Mouse (Mus musculus) layer of hippocampus, adult 9-11 months (tissue): ENCODE results near the gene Dram1.

Source experiments
- DNase-seq: peaks from one replicate; pipeline ENCODE4 v3.0.0; 2022

Gene Dram1

DNA sequence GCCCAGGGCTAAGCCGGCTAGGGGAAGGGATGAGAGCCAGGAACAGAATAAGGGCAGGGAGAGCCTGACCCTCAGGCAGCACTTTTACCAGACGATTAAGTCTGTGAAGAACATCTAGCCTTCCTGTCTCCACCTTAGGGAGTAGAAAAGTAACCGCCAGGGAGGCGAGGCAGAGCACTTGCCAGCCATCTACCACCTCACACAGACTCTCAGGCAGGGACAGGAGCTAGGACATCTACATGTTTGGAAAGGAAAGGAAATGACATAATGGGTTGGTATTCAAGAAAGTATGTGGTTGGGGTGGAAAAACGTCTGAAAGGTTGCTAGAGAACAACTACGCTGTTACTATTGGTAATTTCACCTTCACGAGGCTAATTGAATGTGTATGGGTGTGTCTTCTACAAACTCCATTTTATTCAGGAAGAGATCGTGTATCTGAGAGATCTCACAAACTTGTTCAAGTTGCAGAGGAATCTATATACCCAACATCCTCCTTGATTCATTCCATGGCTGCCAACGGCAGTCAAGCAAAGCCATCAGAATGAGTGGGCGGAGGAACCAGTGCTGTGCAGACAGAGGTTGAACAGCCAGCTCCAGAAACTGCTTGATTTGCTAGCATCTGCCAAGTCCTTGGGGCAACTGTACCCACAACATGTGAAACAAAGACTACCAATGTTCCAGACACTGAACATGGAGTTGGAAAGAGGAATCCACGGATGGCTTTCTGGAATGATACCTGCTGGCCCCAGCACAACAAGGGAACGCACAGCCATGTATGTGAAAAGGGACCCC lies 32.2 kb downstream of the Dram1 start:
- DNase-seq = no peak

DNA sequence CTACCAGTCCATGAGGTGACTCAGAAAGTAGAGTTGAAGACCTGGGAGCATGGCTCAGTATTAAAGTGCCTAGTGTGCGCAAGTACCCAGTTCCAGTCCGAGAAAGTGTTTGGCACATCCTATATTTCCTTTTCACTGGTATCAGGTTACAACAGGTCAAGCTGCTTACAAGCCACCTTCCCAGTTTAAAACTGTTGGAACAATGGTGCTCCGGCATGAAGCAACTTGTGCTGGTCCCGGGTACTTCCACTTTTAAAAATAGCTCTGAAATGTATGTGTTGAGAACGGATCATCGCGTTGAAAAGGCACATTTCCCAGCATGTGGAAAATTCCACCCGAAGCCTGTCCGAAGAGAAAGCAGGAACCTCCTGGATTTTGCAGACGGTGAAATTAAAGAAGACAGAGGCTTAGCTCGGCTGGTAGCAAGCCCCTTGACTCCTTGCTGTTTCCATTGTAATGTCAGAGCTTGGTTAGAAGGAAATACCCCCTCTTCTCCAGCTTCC lies 32.9 kb downstream of the Dram1 start:
- DNase-seq = no peak

DNA sequence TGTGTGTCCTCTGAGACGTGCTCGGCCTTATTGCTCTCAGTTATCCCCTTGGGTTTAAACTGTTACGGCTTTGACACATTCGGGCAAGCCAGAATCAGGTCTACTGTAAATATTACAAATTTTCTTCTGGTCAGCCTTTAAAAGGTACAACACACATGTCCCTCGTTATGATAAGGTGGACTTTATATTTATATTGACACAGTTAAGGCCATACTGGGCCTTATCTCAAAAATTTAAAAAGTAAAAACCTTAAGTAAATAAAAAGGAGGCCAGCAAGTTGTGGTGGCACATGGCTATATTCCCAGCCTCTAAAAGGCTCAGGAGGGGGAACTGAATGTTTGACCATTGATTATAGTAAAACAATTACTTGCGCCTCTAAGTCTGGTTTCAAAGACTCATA lies 37.5 kb downstream of the Dram1 start:
- DNase-seq = no peak

DNA sequence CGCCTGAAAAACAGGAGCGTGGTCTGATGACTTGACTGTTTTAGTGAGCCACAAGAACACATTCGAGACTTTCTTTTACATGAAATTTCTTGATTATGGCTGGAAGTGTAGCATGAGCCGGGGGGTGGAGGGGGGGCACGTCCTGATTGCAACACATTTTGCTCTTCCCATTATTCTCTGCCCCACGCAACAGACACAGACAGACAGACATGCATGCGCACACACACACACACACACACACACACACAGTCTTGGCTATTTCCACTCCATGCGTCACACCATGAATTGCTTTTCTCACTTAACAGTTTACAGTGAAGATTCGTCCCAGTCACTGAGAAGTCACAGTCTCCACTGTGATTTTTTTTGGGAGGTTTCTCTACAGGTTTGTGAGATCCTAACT lies 38.2 kb downstream of the Dram1 start:
- DNase-seq = no peak

DNA sequence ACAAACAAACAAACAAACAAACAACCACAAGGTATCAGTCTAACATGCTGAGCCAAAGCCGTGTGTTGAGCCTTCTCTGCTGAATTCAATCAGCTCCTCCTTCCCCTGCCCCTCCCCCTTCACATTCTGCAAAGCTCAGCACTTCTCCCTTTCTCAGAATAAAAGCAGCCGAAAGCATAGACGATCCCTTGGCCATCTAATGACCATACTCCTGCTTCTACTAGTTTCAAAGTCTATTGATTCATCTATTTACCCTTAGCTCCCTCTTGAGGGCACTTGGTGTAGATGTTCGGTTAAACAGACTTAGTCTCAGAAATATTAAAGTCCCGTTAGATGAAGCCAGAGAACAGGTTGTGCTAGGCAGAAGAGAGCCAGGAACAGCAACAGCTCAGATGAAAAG lies 48.2 kb downstream of the Dram1 start:
- DNase-seq = no peak

DNA sequence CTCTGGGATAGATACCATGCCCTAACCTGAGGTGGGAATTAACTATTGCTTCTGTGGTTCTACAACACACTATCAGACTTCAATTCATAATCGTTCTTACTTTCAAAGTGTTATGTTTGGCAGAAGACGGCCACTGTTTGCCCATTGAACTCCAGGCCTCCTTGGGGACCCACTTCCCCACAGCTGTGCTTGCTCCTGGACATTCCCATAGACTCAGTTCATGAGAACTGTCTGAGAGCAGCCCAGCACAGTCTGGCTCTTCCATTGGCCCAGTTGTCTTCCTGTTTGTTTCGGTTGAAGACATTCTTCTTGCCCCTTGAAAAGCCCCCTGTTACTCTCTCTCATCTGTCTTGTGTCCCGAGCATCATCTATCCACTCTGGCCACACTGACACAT lies 50.8 kb downstream of the Dram1 start:
- DNase-seq = no peak

DNA sequence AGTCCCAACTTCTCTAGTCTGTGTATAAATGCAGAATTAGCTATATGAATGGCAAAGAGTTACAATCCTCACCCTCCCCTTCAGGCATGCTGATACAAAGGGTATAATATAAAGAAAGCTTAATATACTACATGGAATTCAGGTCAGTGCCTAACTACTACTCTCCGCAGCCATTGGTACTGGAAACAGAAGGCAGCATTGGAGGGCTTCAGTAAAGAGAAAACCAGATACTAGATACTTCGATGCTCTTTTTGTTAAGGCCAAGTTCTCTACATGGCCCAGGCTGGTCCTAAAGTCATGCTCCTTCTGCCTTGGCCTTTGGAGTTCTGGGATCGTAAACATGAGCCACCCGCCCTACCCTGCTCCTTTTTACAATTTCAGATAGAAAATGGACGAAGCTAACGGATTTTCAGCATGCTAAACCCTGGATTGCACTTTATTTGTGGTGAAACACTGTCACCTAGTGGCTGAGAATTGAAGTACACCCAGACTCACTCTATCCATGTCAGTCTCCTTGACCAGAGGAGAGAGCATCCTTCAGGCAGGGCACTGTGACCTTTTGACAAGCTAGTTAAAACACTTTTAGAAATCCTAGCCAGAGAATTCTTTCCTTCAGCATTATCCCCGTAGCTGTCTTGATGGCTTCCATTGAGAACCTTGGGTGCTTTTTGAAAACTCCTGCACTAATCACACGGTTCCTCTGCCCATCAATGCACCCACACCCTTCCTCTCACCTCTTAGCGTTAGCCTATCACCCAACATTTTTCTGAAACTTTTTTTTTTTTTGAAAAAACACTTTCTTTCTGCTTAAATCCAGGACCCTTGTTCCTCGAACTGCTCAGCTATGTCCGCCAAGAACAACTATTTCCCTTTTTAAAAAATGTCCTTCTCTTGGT lies 51.5 kb downstream of the Dram1 start:
- peak; percentile 72 for DNase-seq

DNA sequence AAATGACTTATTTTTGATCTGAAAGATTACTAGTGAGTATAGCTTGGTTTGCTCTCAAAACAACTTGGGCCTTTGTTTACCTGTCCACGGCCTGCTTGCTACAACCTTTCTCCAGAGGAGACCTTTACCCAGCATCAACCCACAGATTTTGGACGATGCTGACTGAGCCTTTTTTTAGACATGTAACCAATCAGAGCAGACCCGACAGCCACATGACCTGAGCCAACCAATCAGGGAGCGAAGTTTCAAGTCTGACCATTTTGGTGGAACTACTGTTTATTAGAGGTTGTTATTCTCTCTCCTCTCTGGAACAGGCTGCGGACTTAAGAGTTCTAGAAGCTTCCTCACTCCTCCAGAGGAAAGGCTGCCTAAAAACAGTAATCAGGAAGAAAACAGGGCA lies 57.1 kb downstream of the Dram1 start:
- DNase-seq = no peak

DNA sequence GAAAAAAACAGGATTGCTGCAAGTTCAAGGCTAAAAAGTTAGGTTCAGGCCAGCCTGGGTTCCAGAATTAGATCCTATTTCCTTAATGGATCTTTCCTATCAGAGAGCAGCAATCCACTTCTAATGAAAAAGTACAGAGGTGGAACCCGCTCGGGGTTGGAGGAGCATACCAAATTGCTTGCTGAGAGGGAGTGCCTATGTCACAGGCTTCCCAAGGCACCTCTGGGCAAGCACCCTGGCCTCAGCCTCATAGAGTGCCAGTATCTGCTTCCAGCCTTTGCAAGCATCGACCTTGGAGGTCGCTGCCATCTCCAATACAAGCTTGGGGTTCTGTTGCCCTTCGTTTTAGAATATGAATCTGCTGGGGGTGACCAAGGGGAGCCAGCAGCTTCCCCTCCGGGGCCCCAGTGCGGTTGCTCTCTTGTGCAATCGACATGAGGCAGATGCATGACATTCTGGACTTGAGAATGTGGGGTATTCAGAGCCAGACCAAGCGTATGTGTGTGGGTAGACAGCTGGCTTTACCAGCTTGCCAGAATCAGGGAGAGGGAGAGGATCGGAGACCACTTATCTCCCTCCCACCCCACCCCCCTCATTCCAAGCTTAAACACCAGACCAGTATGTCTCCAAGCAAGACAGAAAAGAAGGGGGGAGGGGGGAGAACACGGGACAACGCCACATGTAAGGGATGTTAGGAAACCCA lies 58.0 kb downstream of the Dram1 start:
- DNase-seq = peak; percentile 20

DNA sequence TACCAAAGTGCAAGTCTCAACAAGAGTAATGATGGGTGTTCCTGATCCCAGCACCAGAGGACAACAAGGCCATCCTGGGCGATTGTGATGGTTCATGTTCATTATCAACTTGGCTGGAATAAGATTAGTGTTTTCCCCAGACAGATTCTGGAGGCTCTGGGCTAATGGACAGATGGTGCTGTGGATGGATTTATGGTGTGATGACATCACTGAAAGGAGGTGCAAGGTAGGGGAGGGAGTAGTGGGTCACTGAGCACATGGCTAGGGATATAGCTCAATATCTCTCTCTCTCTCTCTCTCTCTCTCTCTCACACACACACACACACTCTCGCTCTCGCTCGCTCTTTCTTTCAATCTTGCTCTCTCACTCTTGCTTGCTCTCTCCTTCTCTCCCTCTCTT lies 60.7 kb downstream of the Dram1 start:
- no peak for DNase-seq

DNA sequence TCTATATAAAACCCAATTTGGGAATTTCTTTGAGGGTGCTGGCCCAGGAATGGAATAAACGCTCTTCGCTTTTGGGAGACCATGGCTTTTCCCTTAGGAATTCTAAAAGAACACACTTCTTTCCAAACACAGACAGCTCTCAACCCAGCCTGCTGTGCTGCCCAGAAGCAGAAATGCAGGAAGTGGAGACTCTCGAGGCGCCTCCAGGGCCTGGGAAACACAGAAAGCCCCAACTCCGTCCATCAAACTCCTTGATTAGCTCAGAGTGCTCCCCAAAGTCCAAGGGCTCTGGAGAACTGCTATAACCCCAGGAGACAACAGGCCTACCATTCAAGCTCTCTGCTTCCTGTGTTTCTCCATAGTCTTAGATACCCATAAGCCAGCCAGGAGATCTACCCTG lies 61.7 kb downstream of the Dram1 start:
- no peak for DNase-seq

DNA sequence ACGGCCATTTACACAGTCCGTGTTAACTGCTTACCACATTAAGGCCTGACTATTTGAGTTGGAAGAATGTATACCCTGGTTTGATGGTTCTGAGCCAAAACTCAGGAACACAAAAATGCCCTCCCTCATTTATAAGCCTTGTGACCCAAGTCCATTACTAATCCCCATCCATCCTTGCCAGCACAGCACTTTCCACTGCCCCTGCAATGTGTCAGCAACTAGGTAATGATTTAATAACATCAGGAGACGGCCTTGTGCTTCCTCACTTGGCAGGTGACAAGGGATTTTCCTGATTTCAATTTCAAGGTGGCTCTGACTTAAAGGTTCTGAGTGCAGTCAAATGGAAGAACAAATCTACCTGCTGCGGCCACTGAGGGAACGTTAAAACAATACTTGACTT lies 64.0 kb downstream of the Dram1 start:
- no peak for DNase-seq

DNA sequence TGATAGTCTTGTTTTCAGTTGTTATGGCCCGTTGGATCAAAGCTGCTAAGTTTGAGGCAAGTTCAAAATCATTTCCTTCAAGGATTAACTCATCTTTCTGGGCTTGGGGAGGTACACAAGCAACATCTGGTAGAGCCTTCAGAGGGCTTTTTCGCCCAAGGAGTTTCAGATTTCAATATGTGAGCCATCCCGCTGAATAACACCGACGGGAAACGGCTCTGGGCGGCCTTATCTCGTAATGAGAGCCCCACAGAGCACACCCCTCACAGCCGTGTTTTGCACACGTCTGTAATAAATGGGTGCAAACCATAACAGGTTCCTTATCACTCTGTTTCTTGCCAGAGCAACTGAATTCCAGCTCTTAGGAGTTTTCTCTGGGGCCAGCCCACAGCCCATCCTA lies 69.0 kb downstream of the Dram1 start:
- DNase-seq = no peak

DNA sequence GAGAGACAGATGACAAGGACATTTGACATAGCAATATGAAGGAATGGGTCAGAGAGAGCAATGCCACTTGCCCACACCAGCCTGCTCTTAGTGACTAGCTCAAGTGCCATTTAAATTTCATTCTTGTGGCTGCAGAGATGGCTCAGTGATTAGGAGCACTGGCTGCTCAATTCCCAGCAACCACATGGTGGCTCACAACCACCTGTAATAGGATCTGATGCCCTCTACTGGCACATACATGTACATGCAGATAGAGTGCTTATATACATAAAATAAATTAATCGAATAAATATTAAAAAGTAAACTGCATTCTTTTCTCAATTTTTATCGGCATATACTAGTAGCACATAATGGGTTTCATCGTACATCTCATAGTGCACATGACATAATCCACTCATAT lies 72.6 kb downstream of the Dram1 start:
- DNase-seq = no peak

DNA sequence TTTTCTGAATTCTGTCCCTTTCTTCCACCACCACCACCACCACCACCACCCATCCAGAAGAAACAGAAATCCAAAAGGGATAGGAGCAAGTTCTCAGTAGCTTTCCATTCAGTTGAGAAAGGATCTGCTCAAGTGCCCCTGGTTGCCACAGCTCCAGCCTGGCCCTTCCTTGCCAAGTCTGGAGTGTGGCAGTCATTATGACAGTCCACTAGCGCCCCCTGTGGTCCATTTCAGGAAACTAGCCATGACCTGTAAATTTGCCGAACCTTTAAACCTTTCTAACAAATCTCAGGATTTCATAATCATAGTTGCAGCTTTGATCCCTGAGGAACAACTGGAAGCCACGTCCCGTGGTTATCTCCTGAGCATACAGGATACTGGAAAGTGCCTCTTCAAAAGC lies 74.6 kb downstream of the Dram1 start:
- peak; percentile 66 for DNase-seq

DNA sequence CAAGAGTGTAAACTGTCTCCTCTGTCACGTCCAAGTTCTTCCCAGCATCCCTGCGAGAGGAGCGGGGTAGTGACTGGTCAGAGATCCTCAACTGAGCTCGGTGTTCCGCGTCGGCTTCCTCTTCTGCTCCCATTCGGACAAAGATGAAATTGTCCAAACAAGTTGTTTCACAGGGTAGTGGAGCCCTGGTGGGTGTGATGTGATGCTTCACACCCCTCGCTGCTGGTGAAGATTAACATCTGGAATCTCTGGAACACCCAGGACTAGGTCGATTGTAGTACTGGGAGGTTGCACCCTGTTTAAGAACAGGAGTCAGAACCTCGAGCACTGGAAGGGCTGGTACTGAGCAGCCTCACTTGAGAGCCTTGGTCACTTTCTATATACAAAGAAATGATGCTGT lies 75.8 kb downstream of the Dram1 start:
- no peak for DNase-seq

DNA sequence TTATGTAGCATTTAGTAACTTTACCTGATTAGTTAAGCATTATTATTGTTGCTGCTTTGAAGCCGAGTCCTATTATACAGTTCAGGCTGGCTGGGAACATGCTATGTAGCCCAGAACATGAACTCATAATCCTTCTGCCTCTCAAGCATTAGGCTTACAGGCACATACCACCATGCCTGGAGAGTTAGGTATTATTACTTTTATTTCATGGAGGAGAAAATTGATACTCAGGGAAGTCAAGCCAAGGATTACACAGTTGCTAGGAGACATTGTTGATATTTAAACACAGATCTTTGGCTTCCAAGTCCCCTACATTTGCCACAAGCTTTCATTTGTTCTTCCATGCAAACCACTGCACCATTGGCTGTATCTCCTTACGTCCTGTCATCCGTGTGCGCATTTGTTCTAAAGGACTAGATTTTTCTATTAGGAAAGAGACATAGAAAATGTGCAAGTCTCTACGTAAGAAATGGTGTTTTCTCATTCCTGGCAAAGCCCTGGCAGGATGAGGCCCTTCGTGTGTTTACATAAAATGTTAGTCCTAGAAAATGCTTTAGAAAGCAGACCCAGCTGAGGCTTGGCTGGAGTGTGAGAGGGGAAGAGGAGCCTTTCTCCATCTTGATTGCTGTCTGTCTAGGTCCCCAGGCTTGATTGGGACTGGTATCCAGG lies 76.9 kb downstream of the Dram1 start:
- no peak for DNase-seq

DNA sequence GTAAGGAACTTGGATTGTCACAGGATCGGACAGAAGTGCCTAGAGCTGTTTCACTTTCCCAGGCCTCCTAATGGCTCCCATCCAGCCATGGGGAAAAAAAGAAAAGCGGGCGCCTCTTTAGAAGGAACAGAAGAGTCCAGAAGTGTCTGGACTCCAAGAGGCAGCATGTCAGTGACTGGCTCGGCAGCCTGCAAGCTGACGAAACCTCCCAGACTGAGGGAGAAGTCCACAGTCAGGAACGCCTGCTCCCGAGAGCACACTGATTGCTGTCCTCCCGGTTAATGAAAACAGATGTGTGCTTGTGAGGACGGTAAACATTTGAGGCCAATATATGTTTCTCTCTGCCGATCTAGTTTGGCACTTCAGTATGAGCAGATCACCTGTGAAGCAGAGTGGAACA lies 81.9 kb downstream of the Dram1 start:
- no peak for DNase-seq

DNA sequence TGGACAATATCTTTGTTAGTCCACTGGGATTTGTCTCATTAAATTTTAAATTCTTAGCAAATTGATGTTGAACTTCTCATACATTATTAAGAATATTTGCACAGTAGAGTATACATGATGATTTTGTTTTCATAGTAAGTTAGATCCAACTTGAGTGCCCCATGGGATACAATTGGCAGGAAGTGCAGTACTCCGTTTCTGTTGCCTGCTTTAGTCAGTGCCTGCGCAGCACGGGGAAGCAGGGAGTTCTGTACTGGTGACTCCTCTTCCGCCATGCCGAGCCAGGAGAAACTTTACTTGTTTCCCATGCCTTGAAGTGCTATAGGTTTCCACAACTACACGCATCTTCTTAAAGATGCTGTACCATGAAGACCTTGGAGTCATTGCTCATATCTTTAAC lies 83.8 kb downstream of the Dram1 start:
- DNase-seq = no peak

DNA sequence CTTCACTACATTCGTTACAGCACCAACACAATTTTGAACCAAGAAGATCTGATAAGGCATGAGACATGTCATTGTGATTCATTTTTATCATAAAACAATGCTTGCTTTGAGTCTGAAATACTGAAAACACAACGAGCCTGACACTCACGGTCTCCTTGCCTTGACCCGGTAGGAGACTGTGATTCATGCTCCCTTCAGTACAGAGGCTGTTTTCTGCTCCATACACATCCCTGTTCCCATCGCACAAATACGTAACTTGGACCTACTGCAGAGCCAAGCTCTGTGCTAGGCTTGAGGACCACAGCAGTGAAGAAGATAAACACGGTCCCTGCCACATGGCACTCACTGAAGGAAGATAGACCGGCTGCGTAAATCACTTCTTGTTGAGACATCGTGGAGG lies 90.8 kb downstream of the Dram1 start:
- no peak for DNase-seq

DNA sequence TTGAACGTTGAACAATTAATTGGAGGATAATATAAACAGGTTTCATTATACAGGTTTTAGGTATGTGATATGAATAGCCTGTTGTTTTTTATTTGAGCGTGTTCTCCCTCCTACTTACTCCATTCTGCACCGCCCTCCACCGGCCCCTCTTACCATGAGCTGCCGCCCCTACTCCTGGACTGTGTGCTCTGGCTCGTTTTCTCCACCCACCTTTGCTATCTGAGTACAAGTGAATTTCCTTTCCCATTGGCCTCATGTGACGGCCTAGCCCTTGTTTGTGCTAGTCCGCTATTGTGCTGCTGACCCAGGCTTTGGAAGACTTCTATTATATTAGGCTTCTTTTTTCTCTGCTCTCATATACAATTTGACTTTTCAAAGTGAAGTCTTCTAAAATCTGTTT lies 91.6 kb downstream of the Dram1 start:
- no peak for DNase-seq

DNA sequence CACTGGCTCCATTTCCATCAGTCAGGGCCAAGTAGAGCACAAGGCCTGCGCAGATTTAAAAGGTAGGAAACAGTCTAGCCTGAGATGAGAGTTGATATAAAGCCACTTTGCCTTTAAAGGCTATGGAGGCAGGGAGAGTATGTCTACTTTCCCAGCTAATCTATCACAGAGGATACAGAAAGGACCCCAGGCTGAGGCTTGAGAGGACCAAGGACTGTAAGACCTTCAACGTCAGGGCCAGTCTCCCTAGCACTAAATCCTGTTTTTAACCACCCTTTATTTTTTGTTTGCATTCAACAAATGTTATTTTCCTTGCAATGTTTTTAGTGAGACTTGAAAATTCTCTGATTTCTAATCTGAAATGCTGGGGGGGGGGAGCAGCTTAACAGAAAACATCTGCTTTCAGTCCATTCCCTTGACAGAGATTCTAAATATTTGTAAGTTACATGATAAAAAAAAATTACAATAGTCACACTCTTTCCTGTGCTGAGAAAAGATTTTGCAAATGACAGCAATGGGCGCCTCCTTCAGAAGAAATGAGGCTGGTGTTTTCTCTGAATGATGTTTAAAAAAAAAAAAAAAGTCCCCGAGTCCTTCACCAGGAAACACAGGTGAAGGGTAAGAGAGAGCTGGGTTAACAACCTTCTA lies 94.4 kb downstream of the Dram1 start:
- no peak for DNase-seq
